Mouse (Mus musculus) adrenal gland (tissue): Measurements from ENCODE around the gene Aptx.

ENCODE experiments used
- intact Hi-C: fragments of 180-260 bp; cut with DNase I; formaldehyde crosslinking; loops from one replicate; pipeline ENCODE4 v1.15.1; 2025
- microRNA-seq, 2 experiments: library from miRNA; unstranded; fragments of <30 nt; microRNA quantifications; one replicate each; pipeline ENCODE4; 2019

Gene Aptx

DNA sequence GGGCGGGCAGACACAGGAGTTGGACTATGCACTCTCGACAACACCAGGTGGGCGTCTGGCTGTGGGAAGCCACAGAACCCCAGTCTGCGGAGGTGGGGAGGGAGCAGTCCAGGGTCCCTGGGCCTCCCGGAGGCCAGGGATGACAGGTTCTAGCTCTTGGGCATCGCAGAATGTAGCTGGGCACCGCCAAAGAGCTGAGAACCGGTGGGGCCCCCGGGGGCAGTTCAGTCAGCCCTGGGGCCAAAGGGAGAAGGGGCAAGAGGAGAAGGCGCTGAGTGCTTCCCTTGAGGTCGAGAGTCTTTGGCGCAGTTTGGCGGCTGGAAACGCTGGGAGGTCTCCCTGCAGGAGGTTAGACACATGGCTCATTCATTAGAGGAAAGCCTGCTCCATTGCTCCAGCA is 26.7 kb downstream of the Aptx start:
- intact Hi-C loops = no loop called here

DNA sequence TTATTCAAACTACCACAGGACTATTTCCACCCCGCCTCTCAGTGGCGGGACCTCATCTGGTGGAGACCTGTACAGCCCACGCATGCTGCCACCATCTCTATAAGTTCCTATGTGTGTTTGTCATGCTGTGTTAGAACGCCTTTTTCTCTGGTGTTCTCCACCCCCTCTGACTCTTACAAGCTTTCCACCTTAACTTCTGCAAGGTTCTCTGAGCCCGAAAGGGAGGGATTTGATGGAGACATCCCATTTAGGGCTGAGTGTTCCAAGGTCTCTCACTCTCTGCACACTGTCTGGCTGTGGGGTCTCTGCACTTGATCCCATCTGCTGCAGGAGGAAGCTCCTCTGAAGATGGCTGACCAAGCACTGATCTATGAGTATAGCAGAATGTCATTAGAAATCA is 29.5 kb downstream of the Aptx start:
- intact Hi-C loops = no loop called here

DNA sequence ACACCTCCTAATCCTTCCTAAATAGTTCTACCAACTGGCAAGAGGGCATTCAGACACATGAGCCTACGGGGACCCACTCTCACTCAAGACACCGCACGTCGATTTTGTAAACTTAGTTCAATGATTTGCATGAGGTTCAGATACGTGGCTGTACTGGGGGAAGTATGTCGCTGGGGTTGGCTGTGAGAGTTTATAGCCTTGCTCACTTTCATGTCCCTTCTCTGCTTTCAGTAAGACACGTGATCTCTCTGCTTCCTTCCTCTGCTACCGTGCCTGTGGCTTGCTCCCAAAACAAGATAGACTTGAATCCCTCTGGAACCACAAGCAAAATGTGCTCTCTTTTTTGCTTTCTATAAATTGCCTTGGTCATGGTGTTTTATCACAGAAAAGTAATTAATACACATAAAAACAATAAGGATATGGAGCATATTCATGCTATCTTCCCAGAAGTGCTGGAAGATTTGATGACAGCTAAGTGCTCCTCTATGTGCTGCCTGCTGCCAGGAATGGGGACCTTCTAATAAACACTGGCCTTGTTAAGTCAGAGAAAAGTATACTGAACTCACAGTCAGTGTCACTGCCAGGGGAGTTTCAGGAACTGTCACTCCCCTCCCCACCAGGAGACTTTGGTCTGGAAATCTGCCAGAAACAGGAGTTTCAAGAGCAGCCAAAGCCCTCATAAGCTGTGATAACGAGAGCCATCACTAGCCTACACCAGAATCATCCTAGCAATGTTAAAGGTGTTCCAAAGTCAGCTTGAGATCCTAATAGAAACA is 36.6 kb downstream of the Aptx start:
- intact Hi-C loops = no loop called here

GRCm38 (mm10) chr4:40651055-40651454 is 51.9 kb downstream of the Aptx start:
- intact Hi-C loops = no loop called here

DNA sequence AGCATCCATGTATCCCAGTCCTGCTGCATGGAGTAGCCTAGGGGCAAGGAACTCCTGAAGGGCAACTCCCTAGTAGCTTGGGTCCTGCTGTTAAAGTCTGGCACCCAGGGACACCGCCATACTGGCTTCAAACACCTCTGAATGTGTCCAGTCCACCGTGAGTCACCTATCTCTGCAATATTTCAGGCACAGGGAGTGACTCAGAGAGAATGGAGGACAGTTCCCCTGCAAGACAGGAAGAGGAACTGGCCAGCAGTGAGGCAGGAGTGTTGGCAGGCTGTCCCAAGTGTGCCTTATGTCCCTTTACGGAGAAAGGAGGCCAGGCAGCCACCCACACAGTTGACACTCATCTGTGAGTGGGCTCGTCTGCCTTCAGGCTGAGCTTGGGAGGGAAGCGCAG is 53.9 kb downstream of the Aptx start:
- intact Hi-C loops = no loop called here

- intact Hi-C loops = no loop called here
These were observed 59.4 kb downstream of the Aptx start for GRCm38 (mm10) chr4:40643567-40643966.

DNA sequence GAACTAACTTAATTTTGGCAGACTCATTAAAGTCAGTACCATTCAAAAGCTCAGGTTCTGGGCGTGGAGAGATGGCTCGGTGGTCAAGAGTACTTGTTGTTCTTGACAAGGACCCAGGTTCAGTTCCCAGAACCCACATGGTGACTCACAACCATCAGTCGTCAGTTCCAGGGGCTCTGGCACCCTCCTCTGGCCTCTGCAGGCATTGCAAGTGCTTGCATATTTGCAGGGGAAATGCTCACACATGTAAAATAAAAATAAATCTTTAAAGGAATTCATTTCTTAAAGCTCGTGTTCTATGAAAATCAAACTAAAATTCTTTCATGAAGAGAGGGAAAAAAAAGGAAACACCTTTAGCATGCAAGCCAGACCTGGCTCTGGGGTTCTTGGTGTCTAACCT is 62.0 kb downstream of the Aptx start:
- intact Hi-C loops = no loop called here

Small RNA genes within 50 kb of the gene (microRNA-seq; reads per million reads assigned to microRNA genes)
- 0 reads per million in 2 experiments for gene Mir207
